Mouse (Mus musculus) stomach, embryonic 16.5 days (tissue): ENCODE measurements around the gene Tmem11. TPM values are rescaled to one million over a fixed set of nuclear protein-coding genes. Genes with fewer than 3 reads are reported as not detected.

Experiments
- ATAC-seq: fragments of 200-750 bp; cut with Nextera tagmentation; 2 replicates; pipeline ENCODE4 v1.8.0; 2017; ENCODE audit warnings: moderate number of reproducible peaks, moderate TSS enrichment; ENCODE audit not compliant: insufficient read depth, low FRiP score
- H3K27ac ChIP-seq: fragments of 300-500 bp; sonication (generic); 2 replicates; pipeline ENCODE4 v1.5.1; 2014; ENCODE audit warnings: low read length
- H3K27me3 ChIP-seq: fragments of 300-500 bp; sonication (generic); 2 replicates; pipeline ENCODE4 v1.6.1; 2014; ENCODE audit warnings: low read length, control low read depth, mixed read lengths; ENCODE audit not compliant: control insufficient read depth, insufficient read depth
- H3K36me3 ChIP-seq: fragments of 300-500 bp; sonication (generic); 2 replicates; pipeline ENCODE4 v1.6.1; 2014; ENCODE audit warnings: low read length; ENCODE audit not compliant: control insufficient read depth, insufficient read depth
- H3K4me1 ChIP-seq: fragments of 300-500 bp; sonication (generic); 2 replicates; pipeline ENCODE4 v1.6.1; 2014; ENCODE audit warnings: low read length, control low read depth, mixed read lengths; ENCODE audit not compliant: control insufficient read depth, insufficient read depth
- H3K4me2 ChIP-seq: fragments of 300-500 bp; sonication (generic); 2 replicates; pipeline ENCODE4 v1.6.1; 2014; ENCODE audit warnings: low read depth, low read length, mixed read lengths
- H3K4me3 ChIP-seq: fragments of 300-500 bp; sonication (generic); replicated peaks from 2 replicates; pipeline ENCODE4 v1.5.1; 2014; ENCODE audit warnings: mild to moderate bottlenecking, low read length
- H3K9ac ChIP-seq: fragments of 300-500 bp; sonication (generic); 2 replicates; pipeline ENCODE4 v1.6.1; 2014; ENCODE audit warnings: low read length
- H3K9me3 ChIP-seq: fragments of 300-500 bp; sonication (generic); replicated peaks from 2 replicates; pipeline ENCODE4 v1.6.1; 2016; ENCODE audit warnings: low read length, control low read depth; ENCODE audit not compliant: control insufficient read depth
- WGBS: fragments of 180-500 bp; shearing (Covaris S2); extraction: QIAGEN DNeasy Blood & Tissue Kit; methylation state at CpG from one replicate; pipeline ENCODE4 v1.1.7; 2014; 5-methylcytosine and 5-hydroxymethylcytosine counted together
- polyA plus RNA-seq: library from polyadenylated mRNA; unstranded; fragments of >200 nt; fragmentation: Nextera tagmentation; extraction: Ambion mirVana; gene quantifications from 2 replicates; pipeline ENCODE4 v1.2.1, GENCODE M21; 2015

Gene Tmem11
- polyA plus RNA-seq, 1 experiment from 2014 or later = 58.7 TPM

DNA sequence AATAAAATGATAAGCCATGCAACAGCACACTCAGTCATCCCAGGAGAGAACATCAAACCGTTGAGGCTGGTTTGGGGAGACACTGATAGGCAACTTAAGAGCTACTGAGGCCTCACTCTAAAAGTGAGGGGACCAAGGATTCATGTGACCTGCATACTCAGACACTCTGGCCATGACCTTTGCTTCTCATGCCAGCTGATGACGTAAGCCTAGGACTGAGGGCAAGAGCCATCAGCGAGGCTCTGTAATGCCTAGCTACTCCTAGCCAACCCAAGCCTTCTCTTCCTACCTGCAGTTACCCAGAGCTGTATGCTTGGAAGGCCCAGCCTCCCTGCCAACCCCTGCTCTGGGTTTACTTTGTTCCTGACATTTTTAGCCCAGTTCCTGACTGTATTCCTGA, 17.1 kb downstream of the Tmem11 start:
- Histone ChIP-seq H3K27ac (no peak overlapping the region), H3K27me3 (no peaks in the 10 kb centered on the region), H3K4me1 (peaks cover 4% of the 10 kb centered on the region; the same call in 1 of the 2 replicates), H3K36me3 (peaks cover 27% of the 10 kb centered on the region), H3K4me3 (no peak overlapping the region), H3K9me3 (no peaks in the 10 kb centered on the region), H3K9ac (no peak overlapping the region), H3K4me2 (no peak overlapping the region)
- ATAC-seq = no peak
- WGBS = 81% methylated on average over 3 of the region's 3 CpGs

DNA sequence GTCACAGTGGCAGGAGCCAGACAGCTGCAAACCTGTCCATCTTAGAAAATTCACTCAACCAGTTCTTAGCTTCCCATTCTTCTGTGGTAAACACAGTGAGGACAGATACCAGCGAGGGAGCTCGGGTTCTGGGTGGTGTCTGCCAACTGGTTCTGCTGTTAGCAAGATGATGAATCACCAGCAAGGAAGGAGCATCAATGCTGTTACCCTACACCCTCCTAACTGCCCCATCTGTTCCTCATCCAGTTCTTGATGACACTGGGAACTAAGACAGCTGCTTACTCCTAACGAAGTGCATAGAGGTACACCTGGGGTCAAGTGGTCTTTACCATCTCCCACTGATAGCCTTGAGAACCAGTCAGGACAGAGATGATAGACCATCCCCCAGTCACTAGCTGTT, 22.5 kb downstream of the Tmem11 start:
- WGBS = 41% methylated on average over 3 of the region's 3 CpGs
- no peak for ATAC-seq
- no peaks in the 10 kb centered on the region for H3K9me3 ChIP-seq
- no peak overlapping the region for H3K27ac ChIP-seq
- no peak overlapping the region for H3K4me3 ChIP-seq
- no peaks in the 10 kb centered on the region for H3K4me1 ChIP-seq
- H3K36me3 ChIP-seq = peaks cover 8% of the 10 kb centered on the region; the same call in 1 of the 2 replicates
- H3K27me3 ChIP-seq = no peaks in the 10 kb centered on the region
- H3K4me2 ChIP-seq = no peak overlapping the region
- no peak overlapping the region for H3K9ac ChIP-seq

DNA sequence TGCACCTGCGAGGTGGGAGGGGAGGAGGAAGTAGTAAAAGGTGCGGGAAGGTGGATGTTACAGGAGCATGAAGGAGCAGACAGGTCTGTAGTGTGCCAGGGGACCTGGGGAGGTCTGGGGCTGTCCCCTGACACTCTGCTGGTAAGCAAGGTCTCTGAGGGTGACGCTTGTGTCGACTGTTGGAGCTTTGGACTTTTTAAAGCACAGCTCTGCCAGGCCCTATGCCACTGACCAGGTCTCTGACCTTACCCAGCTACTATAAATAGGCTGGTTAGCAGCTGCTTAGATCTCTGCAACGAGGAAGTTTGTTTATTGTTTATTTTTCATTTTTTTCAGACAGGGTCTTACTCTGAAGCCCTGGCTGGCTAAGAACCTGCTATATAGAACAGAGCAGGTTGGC, 33.7 kb downstream of the Tmem11 start:
- no peaks in the 10 kb centered on the region for H3K36me3 ChIP-seq
- 78% methylated on average over 5 of the region's 5 CpGs for WGBS
- ATAC-seq = no peak

DNA sequence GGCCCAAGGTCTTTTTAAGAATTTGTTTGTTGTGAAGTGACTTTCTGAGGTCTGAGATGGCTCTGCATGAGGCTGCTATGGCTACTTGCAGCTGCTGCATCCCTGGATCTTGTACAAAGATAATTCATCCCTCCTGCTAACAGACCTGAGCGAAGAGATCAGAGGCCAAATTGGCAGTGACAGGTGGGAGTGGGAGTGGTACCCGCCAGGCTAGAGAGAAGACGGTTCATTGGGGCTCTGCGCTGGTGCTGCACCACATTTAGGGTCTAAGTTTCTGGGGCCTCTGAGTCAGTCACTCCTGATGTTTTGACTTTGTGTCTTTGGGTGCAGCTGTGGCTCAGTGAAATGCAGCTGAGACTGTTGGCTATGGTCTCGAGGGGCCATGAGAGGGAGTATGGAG, 35.7 kb downstream of the Tmem11 start:
- Histone ChIP-seq H3K9me3 (no peaks in the 10 kb centered on the region), H3K27ac (no peak overlapping the region), H3K27me3 (no peaks in the 10 kb centered on the region), H3K9ac (no peak overlapping the region), H3K4me1 (no peaks in the 10 kb centered on the region), H3K36me3 (no peaks in the 10 kb centered on the region), H3K4me2 (no peak overlapping the region), H3K4me3 (no peak overlapping the region)
- 85% methylated on average over 5 of the region's 5 CpGs for WGBS
- ATAC-seq = no peak

More for the DNA sequence above, 33.7 kb downstream of the Tmem11 start:
- Histone ChIP-seq H3K9ac (no peak overlapping the region), H3K4me1 (no peaks in the 10 kb centered on the region), H3K27me3 (no peaks in the 10 kb centered on the region), H3K9me3 (no peaks in the 10 kb centered on the region), H3K4me3 (no peak overlapping the region), H3K4me2 (no peak overlapping the region), H3K27ac (no peak overlapping the region)

DNA sequence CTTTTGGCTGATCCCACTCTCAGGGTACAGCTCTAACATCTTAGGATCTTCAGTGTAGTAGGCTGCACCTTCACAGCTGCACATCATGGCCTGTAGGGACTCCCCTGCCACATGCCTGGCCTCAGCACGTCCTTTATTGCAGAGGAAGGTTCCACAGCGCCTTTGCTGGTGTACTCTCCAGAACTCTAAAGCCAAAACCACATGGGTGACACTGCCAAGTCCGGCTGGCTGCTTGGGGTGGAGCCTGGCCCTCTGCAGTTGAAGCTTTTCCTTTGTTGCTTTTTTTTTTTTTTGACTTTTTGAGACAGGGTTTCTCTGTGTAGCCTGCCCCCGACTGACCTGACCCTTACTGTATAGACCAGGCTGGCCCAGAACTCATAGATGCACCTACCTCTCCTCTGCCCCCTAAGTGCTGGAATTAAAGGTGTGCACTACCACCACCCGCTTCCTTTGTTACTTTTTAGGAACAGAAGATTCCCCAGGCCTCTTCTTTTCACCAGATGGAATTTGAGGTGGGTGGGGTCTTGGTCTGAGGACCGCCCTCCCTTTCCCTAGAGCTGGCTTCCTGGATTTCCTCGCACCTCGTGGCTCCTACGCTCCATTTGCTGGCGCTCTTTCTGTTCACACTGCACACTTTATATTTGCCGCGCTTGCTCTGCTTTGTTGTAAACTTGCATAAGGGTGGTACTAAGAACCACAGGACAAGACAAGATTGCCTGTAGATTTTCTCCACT, 37.4 kb downstream of the Tmem11 start:
- Histone ChIP-seq H3K27me3 (no peaks in the 10 kb centered on the region), H3K4me3 (no peak overlapping the region), H3K9me3 (no peaks in the 10 kb centered on the region), H3K27ac (no peak overlapping the region), H3K36me3 (no peaks in the 10 kb centered on the region), H3K9ac (no peak overlapping the region), H3K4me1 (no peaks in the 10 kb centered on the region), H3K4me2 (no peak overlapping the region)
- WGBS = 76% methylated on average over 12 of the region's 12 CpGs
- ATAC-seq = no peak

DNA sequence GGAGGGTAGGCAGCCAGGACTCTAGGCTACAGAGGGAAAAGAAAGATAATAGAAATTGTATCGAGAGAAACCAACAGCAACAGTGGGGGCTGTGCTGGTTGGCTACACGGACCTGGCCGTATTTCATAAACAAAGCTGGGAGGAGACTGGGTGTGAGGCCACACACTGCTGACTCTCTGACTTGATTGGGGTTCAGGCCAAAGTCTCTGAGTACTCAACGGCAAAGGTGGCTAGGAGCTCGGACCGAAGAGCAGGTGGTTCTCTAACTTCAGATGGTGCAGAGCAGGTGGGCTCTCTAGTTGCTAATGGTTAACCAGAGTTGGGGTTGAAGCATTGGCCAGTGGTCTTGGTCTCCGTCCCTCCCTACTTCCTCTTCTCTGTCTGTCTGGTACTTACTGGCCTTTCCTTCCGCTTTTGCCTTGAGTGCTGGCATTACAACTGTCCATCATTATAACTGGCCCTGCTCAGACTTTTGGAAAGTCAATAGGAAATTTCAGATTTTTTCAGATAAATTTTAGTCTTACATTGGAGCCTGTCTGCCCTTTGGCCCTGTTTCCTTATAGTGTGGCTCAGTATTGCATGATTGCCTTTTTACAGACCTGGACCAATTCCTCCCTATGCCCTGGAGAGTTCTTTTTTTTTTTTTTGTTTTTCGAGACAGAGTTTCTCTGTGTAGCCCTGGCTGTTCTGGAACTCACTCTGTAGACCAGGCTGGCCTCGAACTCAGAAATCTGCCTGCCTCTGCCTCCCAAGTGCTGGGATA, 41.2 kb downstream of the Tmem11 start:
- WGBS = 88% methylated on average over 10 of the region's 10 CpGs
- Histone ChIP-seq H3K4me1 (no peaks in the 10 kb centered on the region), H3K9ac (no peak overlapping the region), H3K27me3 (no peaks in the 10 kb centered on the region), H3K27ac (no peak overlapping the region), H3K4me3 (no peak overlapping the region), H3K9me3 (no peaks in the 10 kb centered on the region), H3K4me2 (no peak overlapping the region), H3K36me3 (no peaks in the 10 kb centered on the region)
- ATAC-seq = no peak

DNA sequence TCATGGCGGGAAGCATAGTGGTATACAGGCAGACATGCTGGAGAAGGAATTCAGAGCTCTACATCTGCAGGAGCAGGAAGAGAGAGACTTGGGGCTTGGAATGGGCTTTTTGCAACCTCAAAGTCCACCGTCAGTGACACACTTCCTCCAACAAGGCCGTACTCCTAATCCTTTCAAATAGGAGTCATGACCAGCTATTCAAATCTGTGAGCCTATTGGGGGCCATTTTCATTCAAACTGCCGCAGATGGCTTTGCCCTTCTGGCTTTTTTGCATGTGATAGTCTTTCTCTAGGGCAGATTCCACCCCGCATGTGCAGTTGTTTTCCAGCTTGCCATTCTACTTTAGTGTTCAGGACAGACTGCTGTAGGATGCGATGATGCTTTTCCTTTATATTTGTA, 42.2 kb downstream of the Tmem11 start:
- H3K27ac ChIP-seq = no peak overlapping the region
- ATAC-seq = no peak
- H3K4me2 ChIP-seq = no peak overlapping the region
- H3K4me3 ChIP-seq = no peak overlapping the region
- no peaks in the 10 kb centered on the region for H3K36me3 ChIP-seq
- no peak overlapping the region for H3K9ac ChIP-seq
- H3K9me3 ChIP-seq = no peaks in the 10 kb centered on the region
- H3K27me3 ChIP-seq = no peaks in the 10 kb centered on the region
- WGBS = 95% methylated on average over 6 of the region's 6 CpGs
- no peaks in the 10 kb centered on the region for H3K4me1 ChIP-seq

DNA sequence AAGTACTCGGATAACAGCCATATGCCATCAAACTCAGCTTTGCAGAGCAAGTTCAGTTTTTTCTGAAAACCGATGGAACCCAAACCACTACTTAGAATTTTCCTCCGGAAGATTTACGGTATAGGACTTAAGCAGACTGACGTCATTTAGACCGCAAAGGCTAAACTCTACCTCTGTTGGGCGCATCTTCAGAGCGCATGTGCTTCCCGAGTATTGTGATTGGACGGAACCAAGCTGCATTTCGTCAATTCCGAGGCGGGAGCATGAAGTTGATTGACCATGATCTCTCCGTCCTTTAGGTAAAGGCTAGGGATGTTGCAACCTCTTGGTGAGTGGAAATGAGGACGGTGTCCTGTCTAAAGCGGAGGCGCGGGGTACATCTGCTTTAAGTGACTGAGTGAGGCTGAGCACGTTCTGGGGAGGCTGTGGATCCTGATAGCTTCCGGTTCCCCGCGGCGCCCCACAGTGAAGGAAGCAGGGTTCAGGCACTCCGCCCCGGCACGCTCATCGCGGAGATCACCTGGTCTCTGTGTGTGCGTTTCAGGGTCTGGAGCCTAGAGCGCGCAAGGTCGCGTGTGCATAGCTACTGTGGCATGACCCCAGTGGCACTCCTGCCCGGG, 48.5 kb downstream of the Tmem11 start, which contains the start of gene Dhrs7b:
TSS of gene Dhrs7b (plus strand) at position 199 of the 620 bp plus-strand sequence.
- H3K9me3 ChIP-seq = no peaks in the 10 kb centered on the region

DNA sequence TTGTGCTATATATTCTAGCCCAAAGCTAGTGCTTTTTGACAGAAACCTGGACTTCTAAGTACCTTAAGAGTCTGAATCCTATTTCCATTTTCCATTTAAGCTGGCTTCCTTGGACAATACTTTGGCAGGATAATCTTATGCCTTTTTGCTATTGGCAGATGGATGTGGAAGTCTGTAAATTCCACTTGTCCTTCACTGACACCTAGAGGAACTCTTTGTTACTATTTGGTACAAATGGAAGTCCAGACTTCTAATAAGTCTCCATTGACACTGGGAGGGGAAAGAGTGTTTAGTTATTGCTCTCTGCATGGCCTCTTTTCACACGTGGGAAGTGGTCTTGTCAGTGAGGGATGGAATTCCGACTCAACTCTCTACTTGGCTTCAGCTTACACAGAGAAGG, 50.2 kb downstream of the Tmem11 start:
- Histone ChIP-seq H3K4me1 (peaks cover 5% of the 10 kb centered on the region; the same call in 1 of the 2 replicates), H3K9me3 (no peaks in the 10 kb centered on the region), H3K4me2 (no peak overlapping the region), H3K27ac (no peak overlapping the region), H3K27me3 (no peaks in the 10 kb centered on the region), H3K9ac (no peak overlapping the region), H3K4me3 (no peak overlapping the region), H3K36me3 (no peaks in the 10 kb centered on the region)
- 26% methylated on average over 2 of the region's 2 CpGs for WGBS
- ATAC-seq = no peak

More for the DNA sequence above, 48.5 kb downstream of the Tmem11 start, which contains the start of gene Dhrs7b:
- WGBS = under 1% methylated on average over 34 of the region's 34 CpGs
- Histone ChIP-seq H3K36me3 (no peaks in the 10 kb centered on the region), H3K27ac (peak within 1 kb of the TSS; percentile 80), H3K4me3 (peak within 1 kb of the TSS; percentile 76), H3K4me2 (peak within 1 kb of the TSS; percentile 78), H3K9ac (peak within 1 kb of the TSS; percentile 84), H3K27me3 (no peaks in the 10 kb centered on the region), H3K4me1 (peaks cover 5% of the 10 kb centered on the region; the same call in 1 of the 2 replicates)
- peak; percentile 96 for ATAC-seq
